Mouse (Mus musculus) heart, postnatal 36 days (tissue): Measurements from ENCODE around the gene Cdx4. TPM values are rescaled to one million over a fixed set of nuclear protein-coding genes. Genes with fewer than 3 reads are reported as not detected.

Experiments
- DNase-seq, 2 experiments: peaks; one replicate each; pipeline ENCODE4 v3.0.0; 2021 to 2022
- intact Hi-C: fragments of 180-260 bp; cut with DNase I; formaldehyde crosslinking; loops from one replicate; pipeline ENCODE4 v1.15.1; 2025
- total RNA-seq, 2 experiments: library from RNA; stranded (reverse); gene quantifications; 2 replicates each; pipeline ENCODE4 v1.2.3; 2021

Gene Cdx4
- not detected for total RNA-seq

- DNase-seq, result no peak
- intact Hi-C loops, result no loop called here
These were observed at the start of gene Cdx4 for GRCm38 (mm10) chrX:103321146-103321545. Gene Cdx4, plus strand, starts transcription at chrX:103321398.

GRCm38 (mm10) chrX:103274325-103274724, 46.9 kb upstream of the Cdx4 start:
- peak in 1 of 2 experiments; percentile 2 for DNase-seq
- intact Hi-C loops, result no loop called here

GRCm38 (mm10) chrX:103286899-103287722, 34.1 kb upstream of the Cdx4 start:
- intact Hi-C loops, result no loop called here
- no peak for DNase-seq

GRCm38 (mm10) chrX:103287846-103288377, 33.3 kb upstream of the Cdx4 start:
- intact Hi-C loops, result no loop called here
- no peak for DNase-seq

- no peak for DNase-seq
- intact Hi-C loops, result no loop called here
These were observed 32.5 kb upstream of the Cdx4 start for GRCm38 (mm10) chrX:103288485-103289330.

GRCm38 (mm10) chrX:103298937-103299336, 22.3 kb upstream of the Cdx4 start:
- DNase-seq, result no peak
- intact Hi-C loops, result no loop called here

GRCm38 (mm10) chrX:103308262-103308661, 12.9 kb upstream of the Cdx4 start:
- intact Hi-C loops, result no loop called here
- DNase-seq, result no peak

GRCm38 (mm10) chrX:103311723-103312122, 9.5 kb upstream of the Cdx4 start:
- intact Hi-C loops, result no loop called here
- DNase-seq, result no peak

- intact Hi-C loops, result no loop called here
- DNase-seq, result no peak
These were observed 7.1 kb upstream of the Cdx4 start for GRCm38 (mm10) chrX:103314146-103314545.

GRCm38 (mm10) chrX:103325900-103326299, 4.7 kb downstream of the Cdx4 start:
- no peak for DNase-seq
- intact Hi-C loops, result no loop called here

- intact Hi-C loops, result no loop called here
- DNase-seq, result no peak
These were observed 8.2 kb downstream of the Cdx4 start for GRCm38 (mm10) chrX:103329386-103329785.

- intact Hi-C loops, result no loop called here
- DNase-seq, result no peak
These were observed 10.1 kb downstream of the Cdx4 start for GRCm38 (mm10) chrX:103331125-103331858.

- intact Hi-C loops, result no loop called here
- no peak for DNase-seq
These were observed 20.3 kb downstream of the Cdx4 start for GRCm38 (mm10) chrX:103341369-103342113.

- no peak for DNase-seq
- intact Hi-C loops, result no loop called here
These were observed 34.6 kb downstream of the Cdx4 start for GRCm38 (mm10) chrX:103355784-103356183.

- DNase-seq, result peak; percentile 44 to 48
- intact Hi-C loops, result no loop called here
These were observed 35.1 kb downstream of the Cdx4 start, which contains the start of gene Chic1 for GRCm38 (mm10) chrX:103356287-103356686. Gene Chic1, plus strand, starts transcription at chrX:103356476.

- intact Hi-C loops, result no loop called here
- peak in 1 of 2 experiments; percentile 1 for DNase-seq
These were observed 35.6 kb downstream of the Cdx4 start for GRCm38 (mm10) chrX:103356761-103357236.

- no peak for DNase-seq
- intact Hi-C loops, result no loop called here
These were observed 45.0 kb downstream of the Cdx4 start for GRCm38 (mm10) chrX:103366201-103366600.

GRCm38 (mm10) chrX:103368650-103369049, 47.5 kb downstream of the Cdx4 start:
- no peak for DNase-seq

GRCm38 (mm10) chrX:103371221-103371620, 50.0 kb downstream of the Cdx4 start:
- no peak for DNase-seq
- intact Hi-C loops, result loop anchor here (1.0 kb wide), 1 partner anchor 111 kb away; no protein-coding TSS in a partner anchor

More at GRCm38 (mm10) chrX:103368650-103369049, 47.5 kb downstream of the Cdx4 start:
- intact Hi-C loops, result no loop called here
